ENCODE assay signal across 16 mouse cellular contexts in genomic region chr4:23862437-23862836, GRCm38 (mm10).
"Had no signal": no experiment of that assay in that cellular context is flagged by ENCODE, and none has a peak within 500 bp of the region (broad histone marks: within the 10 kb centered on the region; RNA-seq: fewer than 3 reads in every experiment).

No protein-coding gene starts in this region.

- H3K9me3 ChIP-seq: limb, embryonic 10.5 days; megakaryocyte, embryonic 14.5 days; midbrain, embryonic 15.5 days; neural tube, embryonic 12.5 days had no signal

- DNase-seq: kidney, adult 8-10 months; kidney, postnatal 25 days; lung, embryonic 14.5 days; lung, postnatal 14 days; right cerebral cortex, postnatal 4 days; spleen, adult 18-20 months; thymus, adult 2 months; thymus, postnatal 25 days had no signal

- H3K4me3 ChIP-seq: limb, embryonic 10.5 days; megakaryocyte, embryonic 14.5 days; midbrain, embryonic 15.5 days; neural tube, embryonic 12.5 days had no signal

- H3K4me1 ChIP-seq: limb, embryonic 10.5 days; megakaryocyte, embryonic 14.5 days; midbrain, embryonic 15.5 days; neural tube, embryonic 12.5 days had no signal

- ATAC-seq: intestine, embryonic 16.5 days; midbrain, embryonic 15.5 days had no signal

- H3K36me3 ChIP-seq: limb, embryonic 10.5 days; midbrain, embryonic 15.5 days; neural tube, embryonic 12.5 days had no signal

- H3K4me2 ChIP-seq: liver, embryonic 11.5 days; lung, embryonic 14.5 days; midbrain, embryonic 11.5 days; midbrain, embryonic 15.5 days; neural tube, embryonic 12.5 days had no signal

- H3K27me3 ChIP-seq: megakaryocyte, embryonic 14.5 days; midbrain, embryonic 15.5 days; neural tube, embryonic 12.5 days had no signal

- H3K27ac ChIP-seq: limb, embryonic 10.5 days; macrophage; midbrain, embryonic 15.5 days; neural tube, embryonic 12.5 days had no signal

- H3K9ac ChIP-seq: lung, embryonic 14.5 days; midbrain, embryonic 15.5 days; neural tube, embryonic 12.5 days had no signal
